17 mouse cellular contexts compared by ENCODE assay signal in the genomic region with DNA sequence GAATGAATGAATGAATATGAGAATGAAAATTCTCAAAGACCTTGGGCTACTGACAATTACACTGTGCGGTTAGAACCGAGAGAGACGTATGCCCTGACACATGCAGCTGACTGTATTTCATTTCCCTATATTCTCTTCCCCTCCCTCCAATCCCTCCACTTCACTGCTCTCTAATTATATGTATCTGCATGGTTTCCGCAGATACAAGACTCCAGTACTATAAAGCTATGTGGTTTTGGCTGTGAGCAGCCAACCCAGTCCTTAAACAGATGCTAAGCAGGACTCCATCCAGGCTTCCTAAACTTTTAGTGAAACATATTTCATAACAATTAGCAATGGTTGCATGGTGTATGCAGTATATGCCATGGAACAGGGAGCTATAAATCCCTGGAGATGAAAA.
"Had no signal": no experiment of that assay in that cellular context is flagged by ENCODE, and none has a peak within 500 bp of the region (broad histone marks: within the 10 kb centered on the region; RNA-seq: fewer than 3 reads in every experiment).

No protein-coding gene starts in this region.

- H3K4me2 ChIP-seq: liver, embryonic 13.5 days; liver, embryonic 15.5 days; lung, embryonic 15.5 days; midbrain, embryonic 12.5 days; neural tube, embryonic 12.5 days; stomach, embryonic 15.5 days had no signal

- H3K4me3 ChIP-seq: liver, embryonic 13.5 days; liver, embryonic 15.5 days; lung, embryonic 15.5 days; megakaryocyte, embryonic 14.5 days; midbrain, embryonic 12.5 days; neural tube, embryonic 12.5 days; stomach, embryonic 15.5 days had no signal

- H3K4me1 ChIP-seq: liver, embryonic 13.5 days; liver, embryonic 15.5 days; lung, embryonic 15.5 days; megakaryocyte, embryonic 14.5 days; midbrain, embryonic 12.5 days; stomach, embryonic 15.5 days had no signal

- H3K9me3 ChIP-seq: liver, embryonic 13.5 days; liver, embryonic 15.5 days; lung, embryonic 15.5 days; midbrain, embryonic 12.5 days; neural tube, embryonic 12.5 days; stomach, embryonic 15.5 days had no signal

- H3K27ac ChIP-seq: liver, embryonic 13.5 days; liver, embryonic 15.5 days; lung, embryonic 15.5 days; macrophage; midbrain, embryonic 12.5 days; neural tube, embryonic 12.5 days; stomach, embryonic 15.5 days had no signal

- H3K36me3 ChIP-seq: liver, embryonic 13.5 days; liver, embryonic 15.5 days; lung, embryonic 15.5 days; midbrain, embryonic 12.5 days; neural tube, embryonic 12.5 days; stomach, embryonic 15.5 days had no signal

- H3K27me3 ChIP-seq: liver, embryonic 13.5 days; liver, embryonic 15.5 days; lung, embryonic 15.5 days; megakaryocyte, embryonic 14.5 days; neural tube, embryonic 12.5 days; stomach, embryonic 15.5 days had no signal

- H3K9ac ChIP-seq: liver, embryonic 13.5 days; liver, embryonic 15.5 days; liver, postnatal 0 days; lung, embryonic 15.5 days; midbrain, embryonic 12.5 days; neural tube, embryonic 12.5 days; stomach, embryonic 15.5 days had no signal

- DNase-seq: liver, embryonic 13.5 days; liver, postnatal 0 days; lung, adult 2 months; lung, postnatal 14 days; lung, postnatal 36 days; right cerebral cortex, postnatal 14 days; thymus, adult 2 months; thymus, postnatal 25 days; thymus, postnatal 4 days had no signal

- ATAC-seq: liver, postnatal 0 days; lung, postnatal 0 days had no signal
